Mouse (Mus musculus) gastrocnemius, postnatal 4 days (tissue): ENCODE measurements around the gene Mamstr. TPM values are rescaled to one million over a fixed set of nuclear protein-coding genes. Genes with fewer than 3 reads are reported as not detected.

ENCODE experiments used
- DNase-seq, 2 experiments: peaks; one replicate each; pipeline ENCODE4 v3.0.0; 2021 to 2022; ENCODE audit warnings: low spot score in 2 of 2, mixed read lengths in 2 of 2
- total RNA-seq, 2 experiments: library from RNA; stranded (reverse); gene quantifications; 2 replicates each; pipeline ENCODE4 v1.2.3; 2021

The Mamstr gene
- total RNA-seq, 2 experiments from 2014 or later = 170 to 187 TPM

DNA sequence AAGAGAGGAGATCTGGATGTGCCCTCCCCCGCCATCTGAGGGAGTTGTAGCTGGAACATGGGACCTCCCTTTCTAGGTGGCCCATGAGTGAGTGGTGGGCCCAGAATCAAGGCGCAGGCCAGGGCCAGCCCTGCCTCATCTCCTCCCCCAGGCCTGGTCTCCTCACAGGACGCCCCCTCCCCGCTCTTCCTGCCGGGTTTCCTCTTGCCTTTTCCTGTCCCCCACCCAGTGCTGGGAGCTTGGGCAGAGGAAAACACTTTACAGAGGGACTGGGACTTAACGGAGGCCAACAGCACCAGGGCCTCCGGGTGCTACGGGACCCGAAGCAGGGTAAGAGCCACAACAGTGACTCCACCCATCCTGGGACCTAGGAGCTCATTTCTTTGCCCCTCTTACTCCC lies 12.5 kb upstream of the Mamstr start, which contains the start of gene Rasip1:
TSS of gene Rasip1 (plus strand) at position 228 of the 400 bp plus-strand sequence.
- no peak for DNase-seq

DNA sequence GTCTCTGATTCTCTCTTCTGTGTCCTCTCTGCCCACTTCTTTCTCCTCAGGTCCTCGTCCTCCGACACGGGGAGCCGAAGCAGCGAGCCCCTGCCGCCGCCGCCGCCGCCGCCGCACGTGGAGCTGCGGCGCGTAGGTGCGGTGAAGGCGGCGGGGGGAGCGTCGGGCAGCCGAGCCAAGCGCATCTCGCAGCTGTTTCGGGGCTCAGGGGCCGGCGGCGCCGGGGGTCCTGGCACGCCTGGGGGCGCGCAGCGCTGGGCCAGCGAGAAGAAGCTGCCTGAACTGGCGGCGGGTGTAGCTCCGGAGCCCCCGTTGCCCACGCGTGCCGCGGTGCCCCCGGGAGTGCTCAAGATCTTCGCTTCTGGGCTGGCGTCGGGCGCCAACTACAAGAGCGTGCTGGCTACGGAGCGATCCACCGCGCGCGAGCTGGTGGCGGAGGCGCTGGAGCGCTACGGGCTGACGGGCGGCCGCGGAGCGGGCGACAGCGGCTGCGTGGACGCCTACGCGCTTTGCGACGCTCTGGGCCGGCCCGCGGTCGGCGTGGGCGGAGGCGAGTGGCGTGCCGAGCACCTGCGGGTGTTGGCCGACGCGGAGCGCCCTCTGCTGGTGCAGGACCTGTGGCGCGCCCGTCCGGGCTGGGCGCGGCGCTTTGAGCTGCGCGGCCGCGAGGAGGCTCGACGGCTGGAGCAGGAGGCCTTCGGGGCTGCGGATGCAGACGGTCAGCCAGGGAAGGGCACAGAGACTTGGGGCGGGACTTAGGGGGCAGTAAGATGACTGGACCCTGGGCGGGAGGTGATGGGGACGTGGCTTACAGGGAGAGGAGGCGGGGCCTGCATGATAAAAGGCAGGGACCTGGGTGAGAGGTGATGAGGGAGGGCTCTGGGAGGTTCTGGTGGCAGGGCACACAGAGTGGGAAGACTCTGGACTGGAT lies 11.1 kb upstream of the Mamstr start:
- peak; percentile 84 to 91 for DNase-seq

DNA sequence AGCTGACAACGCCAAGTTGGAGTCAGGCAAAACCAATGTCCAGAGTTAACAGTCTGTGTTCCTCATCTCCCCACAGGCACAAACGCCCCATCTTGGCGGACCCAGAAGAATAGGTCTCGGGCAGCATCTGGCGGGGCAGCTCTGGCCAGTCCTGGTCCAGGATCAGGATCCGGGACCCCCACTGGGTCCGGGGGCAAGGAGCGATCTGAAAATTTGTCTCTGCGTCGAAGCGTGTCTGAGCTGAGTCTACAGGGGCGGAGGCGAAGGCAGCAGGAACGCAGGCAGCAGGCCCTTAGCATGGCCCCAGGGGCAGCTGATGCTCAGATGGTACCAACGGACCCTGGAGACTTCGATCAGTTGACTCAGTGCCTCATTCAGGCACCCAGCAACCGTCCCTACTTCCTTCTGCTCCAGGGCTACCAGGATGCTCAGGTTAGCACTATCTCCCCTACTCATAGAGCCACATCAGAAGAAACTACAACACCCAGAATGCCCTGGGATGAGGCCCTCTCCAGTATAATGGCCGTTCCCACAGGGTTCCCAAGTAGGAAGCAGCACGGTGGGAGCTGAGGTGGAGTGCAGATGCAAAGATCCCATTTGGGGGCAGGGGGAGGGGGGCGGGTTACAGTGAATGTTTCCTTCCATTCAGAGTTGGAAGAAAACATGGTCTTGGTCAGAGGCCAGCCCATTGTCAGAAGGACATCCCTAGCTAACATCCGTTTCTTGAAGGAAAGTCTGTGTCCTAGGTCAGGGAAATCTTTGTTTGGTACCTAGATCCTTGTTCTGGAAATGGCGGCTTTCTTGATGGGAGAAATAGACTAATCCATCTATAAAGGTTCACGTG lies 9.5 kb upstream of the Mamstr start:
- no peak for DNase-seq

DNA sequence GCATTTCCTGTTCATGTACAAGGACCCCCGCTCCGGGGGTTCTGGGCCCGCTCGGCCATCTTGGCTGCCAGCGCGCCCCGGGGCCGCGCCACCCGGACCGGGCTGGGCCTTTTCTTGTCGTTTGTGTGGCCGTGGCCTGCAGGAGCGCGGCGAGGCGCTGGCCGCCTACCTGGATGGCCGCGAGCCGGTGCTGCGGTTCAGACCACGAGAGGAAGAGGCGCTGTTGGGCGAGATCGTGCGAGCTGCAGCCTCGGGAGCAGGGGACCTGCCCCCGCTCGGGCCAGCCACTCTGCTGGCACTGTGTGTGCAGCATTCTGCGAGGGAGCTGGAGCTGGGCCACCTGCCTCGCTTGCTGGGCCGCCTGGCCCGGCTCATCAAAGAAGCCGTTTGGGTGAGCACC lies 7.3 kb upstream of the Mamstr start:
- DNase-seq = no peak

DNA sequence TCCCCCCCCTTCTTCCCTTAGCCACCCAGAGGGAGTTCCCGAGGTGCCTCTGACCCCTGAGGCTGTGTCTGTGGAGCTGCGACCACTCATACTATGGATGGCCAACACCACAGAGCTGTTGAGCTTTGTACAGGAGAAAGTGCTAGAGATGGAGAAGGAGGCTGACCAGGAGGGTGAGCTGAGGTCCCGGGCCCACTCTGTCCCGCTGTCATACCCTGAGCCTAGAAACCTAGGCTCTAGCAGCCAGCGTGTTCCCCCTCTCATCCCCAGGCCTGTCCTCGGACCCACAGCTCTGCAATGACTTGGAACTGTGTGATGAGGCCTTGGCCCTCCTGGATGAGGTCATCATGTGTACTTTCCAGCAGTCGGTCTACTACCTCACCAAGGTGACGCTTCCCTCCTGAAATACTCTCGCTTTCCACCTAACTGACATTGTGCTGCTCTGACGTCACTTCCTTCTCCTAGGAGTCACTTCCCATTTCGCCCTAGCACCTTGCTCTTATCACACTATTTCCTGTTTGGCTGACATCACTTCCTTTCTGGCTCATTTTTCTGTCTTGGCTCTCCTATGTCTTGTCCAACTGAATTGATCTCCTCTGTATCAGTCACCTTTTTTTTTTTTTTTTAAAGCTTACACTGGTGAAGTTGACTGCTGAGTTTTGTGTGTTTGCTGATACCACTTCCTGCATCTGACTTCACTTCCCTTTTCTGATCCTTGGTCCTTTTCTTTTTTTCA lies 4.7 kb upstream of the Mamstr start:
- no peak for DNase-seq

DNA sequence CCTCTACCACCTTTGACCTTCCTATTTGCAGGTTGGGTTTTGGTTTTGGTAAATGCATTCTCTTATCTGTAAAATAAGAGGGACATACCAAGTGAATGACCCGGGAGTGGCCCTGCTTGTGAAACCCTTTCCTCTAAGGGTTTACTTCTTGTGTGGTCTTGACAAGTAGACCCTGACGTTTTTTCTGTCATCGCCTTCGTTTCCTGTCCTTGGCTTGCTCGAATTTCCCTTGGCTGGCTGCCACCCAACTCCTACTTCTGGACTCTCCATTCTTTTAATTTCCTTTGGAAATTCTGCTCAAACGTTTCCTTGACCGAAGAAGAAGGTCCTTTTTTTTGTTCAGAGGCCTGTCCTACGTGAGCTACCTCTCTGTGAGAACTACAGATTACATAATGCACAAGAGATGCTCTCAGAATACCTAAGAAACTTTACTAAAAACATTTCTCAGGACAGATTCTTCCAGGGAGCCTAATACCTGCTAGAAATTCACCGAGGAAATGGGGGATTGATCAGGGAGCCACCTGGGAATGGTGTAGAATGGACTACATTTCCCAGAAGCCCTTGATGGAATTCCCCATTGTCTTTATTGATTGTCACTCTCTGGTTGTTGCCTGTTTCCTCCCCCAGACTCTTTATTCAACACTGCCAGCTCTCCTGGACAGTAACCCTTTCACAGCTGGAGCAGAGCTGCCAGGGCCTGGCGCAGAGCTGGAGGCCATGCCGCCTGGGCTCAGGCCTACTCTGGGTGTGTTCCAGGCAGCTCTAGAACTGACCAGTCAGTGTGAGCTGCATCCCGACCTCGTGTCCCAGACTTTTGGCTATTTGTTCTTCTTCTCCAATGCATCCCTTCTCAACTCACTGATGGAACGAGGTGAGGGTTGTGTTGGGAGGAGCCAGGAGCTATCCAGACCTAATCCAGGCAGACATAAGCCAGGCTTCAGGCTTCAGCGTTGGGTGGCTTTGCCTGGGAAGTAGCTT lies 3.8 kb upstream of the Mamstr start:
- no peak for DNase-seq

DNA sequence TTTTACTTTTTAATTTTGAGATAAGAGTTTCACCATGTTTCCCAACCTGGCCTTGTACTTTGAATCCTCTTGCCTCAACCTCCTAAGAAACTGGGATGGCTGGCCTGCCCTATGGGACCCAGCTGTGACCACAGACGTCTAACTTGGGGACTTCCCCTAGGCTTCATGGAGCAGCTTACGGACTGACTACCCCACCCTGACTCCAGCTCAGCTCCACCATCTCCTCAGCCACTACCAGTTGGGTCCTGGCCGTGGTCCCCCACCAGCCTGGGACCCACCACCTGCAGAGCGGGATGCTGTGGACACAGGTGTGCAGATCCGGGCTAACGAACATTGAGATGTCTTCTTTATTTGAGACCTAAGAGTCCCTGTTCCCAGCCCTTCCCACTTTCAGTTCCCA lies 2.1 kb upstream of the Mamstr start:
- no peak for DNase-seq

DNA sequence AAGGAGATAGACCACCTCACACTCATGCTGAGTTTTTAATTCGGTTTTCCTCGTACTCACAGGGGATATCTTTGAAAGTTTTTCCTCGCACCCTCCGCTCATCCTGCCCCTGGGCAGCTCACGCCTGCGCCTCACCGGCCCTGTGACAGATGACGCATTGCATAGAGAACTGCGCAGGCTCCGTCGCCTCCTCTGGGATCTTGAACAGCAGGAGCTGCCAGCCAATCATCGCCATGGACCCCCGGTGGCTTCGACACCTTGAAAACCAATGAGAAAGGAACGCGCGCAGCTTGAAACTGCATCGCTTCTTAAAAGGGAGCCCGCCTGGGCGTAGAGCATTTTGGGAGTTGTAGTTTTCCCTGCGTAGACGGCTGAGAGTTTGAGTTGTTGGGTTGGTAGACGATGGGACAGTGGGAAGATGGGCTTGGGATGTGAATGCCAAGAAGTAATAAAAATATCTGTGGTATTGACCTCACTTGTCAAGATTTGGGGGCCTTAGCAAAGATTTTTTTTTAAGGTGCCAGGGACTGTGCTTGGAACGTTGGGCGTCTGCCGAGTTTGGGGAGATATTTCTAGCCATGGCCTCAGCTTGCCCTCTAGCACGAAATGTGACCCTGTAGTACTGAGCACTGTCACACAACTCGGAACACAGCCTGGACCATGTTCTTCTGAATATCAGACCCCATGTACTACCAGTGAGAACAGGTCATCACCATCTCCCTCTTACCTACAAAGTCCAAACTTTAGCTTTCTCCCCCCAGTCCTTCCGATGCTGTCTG lies 965 bp upstream of the Mamstr start:
- peak; percentile 80 to 94 for DNase-seq

DNA sequence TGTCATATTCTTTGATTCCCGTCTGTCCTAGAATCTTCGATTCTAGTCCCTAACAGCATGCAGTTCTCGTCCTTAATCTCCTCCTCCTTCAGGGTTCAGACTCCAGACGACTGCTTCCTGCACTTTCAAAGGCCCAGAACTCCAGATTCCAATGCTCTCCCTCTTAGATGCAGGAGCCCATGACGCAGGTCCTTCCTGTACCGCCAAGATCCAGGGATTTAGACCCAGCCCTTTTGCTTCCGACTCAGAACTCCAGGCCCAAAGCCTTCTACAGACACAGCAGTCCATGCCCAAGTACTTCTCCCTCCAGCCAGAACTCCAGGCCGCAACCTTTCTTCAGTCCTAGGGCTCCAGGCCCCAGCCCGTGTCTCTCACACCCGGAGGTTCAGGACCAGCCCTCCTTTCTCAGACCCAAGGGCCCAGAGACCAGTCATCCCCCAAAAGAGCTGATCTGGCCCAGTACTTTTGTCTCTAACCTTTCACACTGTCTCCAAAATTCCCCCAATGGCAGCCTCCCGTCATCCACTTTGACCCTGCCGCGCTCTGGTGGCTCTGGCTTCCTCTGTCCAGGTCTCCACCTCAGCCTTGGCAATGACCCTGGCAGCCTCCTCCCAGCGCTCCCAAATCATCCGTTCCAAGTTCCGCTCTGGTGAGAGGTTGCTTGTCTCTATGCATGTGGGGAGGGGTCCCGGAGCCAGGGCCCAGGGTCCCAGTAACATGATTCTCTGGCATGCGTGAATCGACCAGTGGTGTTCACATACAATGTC lies 597 bp downstream of the Mamstr start:
- DNase-seq = no peak

DNA sequence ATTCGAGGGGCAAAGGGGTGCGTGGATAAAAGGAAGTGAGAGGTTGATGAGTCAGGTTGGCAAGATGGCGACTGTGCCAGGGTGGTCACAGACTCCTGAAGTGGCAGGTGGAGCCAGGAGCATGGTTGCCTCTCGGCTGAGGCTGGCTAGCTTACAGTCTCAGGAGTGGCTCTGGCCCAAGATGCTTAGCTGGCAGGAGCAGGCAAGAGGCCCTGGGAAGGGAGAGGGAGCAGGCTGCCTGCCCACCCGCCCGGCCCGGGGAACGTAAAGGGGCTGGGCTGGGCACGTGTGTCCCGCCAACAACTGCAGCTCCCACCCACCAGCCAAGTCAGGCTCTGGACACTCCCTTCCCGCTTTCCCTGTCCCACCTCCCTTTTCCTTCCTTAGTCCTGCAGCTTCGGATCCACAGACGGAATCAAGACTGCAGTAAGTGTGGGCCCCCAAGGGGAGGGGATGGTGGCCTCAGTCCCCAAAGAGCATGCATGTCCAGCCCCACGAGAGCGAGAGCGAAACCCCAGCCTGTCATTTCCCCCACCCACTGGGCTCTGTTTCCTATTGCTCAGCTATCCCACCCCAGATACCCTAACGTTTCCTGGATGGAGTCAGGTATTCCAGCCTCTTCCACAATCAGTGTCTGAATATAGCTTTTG lies 1.7 kb downstream of the Mamstr start:
- DNase-seq = peak in 1 of 2 experiments; percentile 73

DNA sequence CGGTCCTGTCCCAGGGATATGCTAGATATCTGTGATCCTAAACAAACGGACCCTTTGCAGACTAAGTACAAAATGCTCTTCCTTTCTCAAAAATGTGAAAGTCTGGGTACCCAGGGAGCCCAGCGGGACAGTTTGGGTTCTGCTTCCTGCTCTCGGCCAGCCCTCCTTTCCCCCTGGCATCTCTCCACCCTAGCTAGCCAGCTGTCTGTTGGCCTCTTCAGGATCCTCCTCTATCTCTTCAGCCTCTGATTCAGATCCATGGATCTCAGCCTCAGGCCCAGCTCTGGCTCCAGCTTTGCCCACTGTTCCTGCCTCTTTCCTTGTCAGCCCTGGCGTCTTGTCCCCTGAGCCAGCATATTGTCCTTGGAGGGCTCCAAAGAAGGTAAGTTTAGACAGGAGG lies 2.3 kb downstream of the Mamstr start:
- peak in 1 of 2 experiments; percentile 55 for DNase-seq

DNA sequence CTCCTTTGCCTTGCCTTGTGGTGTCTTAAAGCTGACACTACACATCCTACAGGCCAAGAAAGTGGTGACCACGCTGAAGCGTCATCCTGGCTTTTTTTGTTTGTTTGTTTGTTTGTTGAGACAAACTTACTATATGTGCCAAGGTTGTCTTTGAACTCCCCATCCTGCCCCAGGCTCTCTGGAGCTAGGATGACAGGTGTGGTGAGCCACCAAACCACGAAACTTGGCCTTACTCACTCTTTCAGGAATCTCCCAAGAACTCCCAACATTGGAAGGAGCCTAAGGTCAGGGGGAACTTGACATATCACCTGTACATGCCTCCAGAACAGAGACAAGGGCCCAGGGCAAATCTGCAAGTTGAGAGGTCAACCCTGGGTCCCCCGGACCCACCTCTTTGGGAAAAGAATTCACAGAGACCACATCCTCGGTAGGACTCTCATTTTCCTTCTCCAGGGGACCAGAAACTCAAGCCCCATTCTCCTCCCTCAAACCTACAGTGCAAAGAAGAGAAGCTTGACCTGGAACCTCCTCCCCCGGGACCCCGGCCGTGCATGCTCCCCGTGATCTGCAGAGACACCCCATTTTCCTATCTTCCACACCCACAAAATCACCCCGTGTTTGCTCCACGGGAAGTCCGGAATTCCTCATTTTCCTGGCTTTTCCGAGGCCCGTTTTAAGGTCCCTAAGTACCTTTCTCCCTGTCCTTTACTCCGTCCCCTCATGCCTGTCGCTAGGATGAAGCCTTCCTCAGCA lies 2.9 kb downstream of the Mamstr start:
- DNase-seq = no peak

DNA sequence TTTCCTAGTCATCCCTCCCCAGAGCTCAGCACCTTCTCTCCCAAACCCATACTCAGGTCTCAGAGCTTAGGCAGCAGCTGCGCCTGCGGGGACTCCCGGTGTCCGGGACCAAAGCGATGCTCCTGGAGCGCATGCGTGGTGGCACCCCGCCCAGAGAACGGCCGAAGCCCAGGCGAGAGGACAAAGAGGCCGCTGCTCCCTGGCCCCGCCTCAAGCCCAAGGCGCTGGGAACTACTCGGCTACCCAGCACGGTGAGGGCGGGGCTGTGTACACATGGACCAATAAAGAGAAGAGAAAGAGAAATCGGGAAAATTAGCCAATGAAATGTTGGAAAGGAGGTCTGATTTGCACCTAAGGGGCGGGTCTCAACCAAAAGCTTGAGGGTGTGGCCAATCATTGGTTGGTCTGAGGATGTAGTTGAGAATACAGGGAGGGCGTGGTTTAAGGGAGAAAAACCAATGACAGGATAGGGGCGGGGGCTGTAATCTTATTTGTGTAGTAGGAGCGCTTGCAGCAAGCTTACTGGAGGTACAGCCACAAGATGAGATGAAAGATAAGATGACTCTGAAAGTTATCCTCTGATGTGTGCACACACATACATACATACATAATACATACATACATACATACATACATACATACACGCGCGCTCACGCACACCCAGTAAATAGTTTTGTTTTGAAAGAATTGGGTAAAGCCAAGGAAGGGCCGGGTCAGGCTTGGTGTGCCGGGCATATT lies 3.8 kb downstream of the Mamstr start:
- peak; percentile 96 to 98 for DNase-seq

DNA sequence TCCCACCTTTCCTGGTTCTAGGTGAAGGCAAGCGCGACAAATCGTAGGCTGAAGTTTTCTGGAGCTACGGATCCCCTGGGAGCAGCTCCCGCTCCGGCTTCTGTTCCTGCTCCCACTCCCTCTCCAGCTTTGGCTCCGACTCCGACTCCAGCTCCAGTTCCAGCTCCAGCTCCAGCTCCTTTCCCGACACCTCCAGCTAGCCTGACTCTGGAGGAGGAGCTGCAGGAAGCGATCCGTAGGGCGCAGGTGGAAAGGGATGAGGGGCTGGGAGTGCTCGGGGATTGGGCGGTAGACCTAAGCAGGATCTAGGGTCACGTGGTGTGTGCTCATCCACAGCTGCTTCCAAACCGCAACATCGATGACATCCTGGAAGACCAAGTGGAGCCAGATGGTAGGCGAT lies 4.4 kb downstream of the Mamstr start:
- DNase-seq = no peak

DNA sequence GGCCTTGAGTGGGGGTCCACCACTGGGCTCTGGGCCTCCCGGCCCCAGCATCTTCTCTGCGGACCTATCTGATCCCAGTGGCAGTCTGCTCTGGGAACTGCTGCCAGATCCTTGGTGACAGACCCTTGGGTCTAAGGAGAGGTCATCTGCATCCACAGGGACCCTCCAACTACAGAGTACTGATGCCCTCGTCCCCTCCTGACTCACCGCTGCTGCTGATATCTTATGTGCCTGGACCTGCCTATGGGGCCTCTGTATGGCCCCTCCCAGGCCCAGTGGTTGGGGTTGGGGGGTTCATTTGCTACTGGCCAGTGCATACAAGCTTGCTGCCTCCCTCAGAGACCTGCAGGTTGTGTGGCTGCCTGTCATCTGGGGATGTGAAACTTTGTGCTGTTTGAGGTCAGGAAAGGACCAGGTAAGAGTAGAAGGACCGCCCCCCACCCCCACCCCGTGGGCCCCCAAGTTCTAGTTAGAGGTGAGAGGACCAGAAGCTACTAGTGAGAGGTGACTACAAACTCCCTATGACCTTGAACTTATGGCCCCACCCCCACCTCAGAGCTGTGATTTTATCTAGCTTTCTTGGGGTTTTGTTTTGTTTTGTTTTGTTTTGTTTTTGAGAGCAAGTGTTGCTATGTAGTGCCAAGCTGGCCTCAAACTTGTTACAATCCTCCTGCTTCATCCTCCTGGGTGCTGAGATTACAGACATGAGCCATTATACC lies 5.3 kb downstream of the Mamstr start:
- no peak for DNase-seq

DNA sequence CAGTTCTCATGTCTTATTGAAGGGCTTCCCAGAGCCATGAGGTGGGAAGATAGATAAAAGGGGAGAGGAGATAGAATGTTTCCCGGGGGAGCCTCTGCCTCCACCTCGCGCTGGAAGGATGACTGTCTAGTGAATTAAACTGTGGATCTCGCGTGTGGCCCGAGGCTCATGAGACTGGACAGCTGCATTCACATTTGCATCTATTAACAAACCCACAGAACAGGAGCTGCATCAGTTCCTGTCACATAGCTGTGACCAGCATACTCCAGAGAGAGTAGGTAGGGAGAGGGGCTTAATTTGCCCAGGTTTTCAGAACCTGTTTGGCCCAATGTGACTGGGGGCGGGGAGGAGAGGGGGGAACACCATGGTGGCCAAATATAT lies 5.8 kb downstream of the Mamstr start:
- DNase-seq = no peak
